ENCODE assay signal across 25 mouse cellular contexts in the genomic region with DNA sequence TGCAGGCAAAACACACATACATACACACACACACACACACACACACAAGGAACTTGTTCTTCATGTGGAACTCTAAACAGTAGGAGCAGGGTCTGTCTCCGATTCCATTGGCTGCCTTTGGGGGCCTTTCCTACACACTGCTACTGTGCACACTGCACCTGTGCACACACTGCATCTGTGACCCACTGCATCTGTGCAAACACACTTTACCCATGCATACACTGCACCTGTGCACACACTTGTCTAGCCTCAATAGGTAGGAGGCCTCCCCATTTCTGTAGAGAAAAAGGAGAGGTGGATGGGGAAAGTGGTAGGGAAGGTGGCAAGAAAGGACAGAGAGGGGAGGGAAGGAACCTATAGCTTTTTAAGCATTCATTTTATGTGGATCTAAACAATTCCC. TPM values are rescaled to one million over a fixed set of nuclear protein-coding genes. Genes with fewer than 3 reads are reported as not detected.
"Had no signal": no experiment of that assay in that cellular context is flagged by ENCODE, and none has a peak within 500 bp of the region (broad histone marks: within the 10 kb centered on the region; RNA-seq: fewer than 3 reads in every experiment).

No protein-coding gene starts in this region.

- H3K27ac ChIP-seq: gastrocnemius, adult 2 months; heart, embryonic 10.5 days; hindbrain, embryonic 10.5 days; hindbrain, embryonic 12.5 days; hindbrain, embryonic 14.5 days; intestine, embryonic 15.5 days; left cerebral cortex, adult 2 months; limb, embryonic 10.5 days; limb, embryonic 12.5 days had no signal

- H3K9ac ChIP-seq: heart, embryonic 12.5 days; hindbrain, embryonic 12.5 days; hindbrain, embryonic 14.5 days; intestine, embryonic 15.5 days; limb, embryonic 12.5 days had no signal

- H3K9me3 ChIP-seq: heart, embryonic 10.5 days; hindbrain, embryonic 10.5 days; hindbrain, embryonic 12.5 days; intestine, embryonic 15.5 days; limb, embryonic 10.5 days; limb, embryonic 12.5 days had no signal

- H3K36me3 ChIP-seq: heart, embryonic 10.5 days; heart, embryonic 12.5 days; hindbrain, embryonic 10.5 days; hindbrain, embryonic 12.5 days; intestine, embryonic 15.5 days; limb, embryonic 10.5 days; limb, embryonic 12.5 days had no signal

- H3K4me2 ChIP-seq: heart, embryonic 12.5 days; hindbrain, embryonic 12.5 days; hindbrain, embryonic 14.5 days; intestine, embryonic 15.5 days; limb, embryonic 12.5 days had no signal

- ATAC-seq: forebrain, embryonic 16.5 days; hindbrain, embryonic 16.5 days; inflammation-experienced regulatory T-cells, adult 6 months; intestine, embryonic 15.5 days; intestine, postnatal 0 days had no signal

- H3K27me3 ChIP-seq: heart, embryonic 12.5 days; hindbrain, embryonic 12.5 days; intestine, embryonic 15.5 days; limb, embryonic 12.5 days had no signal

- H3K4me3 ChIP-seq: gastrocnemius, adult 2 months; heart, embryonic 10.5 days; heart, embryonic 12.5 days; hindbrain, embryonic 10.5 days; hindbrain, embryonic 12.5 days; intestine, embryonic 15.5 days; left cerebral cortex, adult 2 months; limb, embryonic 10.5 days; limb, embryonic 12.5 days had no signal

- DNase-seq: gastrocnemius, adult 2 months; gastrocnemius, postnatal 10 days; gastrocnemius, postnatal 25 days; heart, adult 18-20 months; heart, postnatal 10 days; heart, postnatal 4 days; kidney, adult 18-20 months; kidney, adult 8-10 months; kidney, postnatal 10 days; kidney, postnatal 25 days; kidney, postnatal 4 days; layer of hippocampus, adult 9-11 months had no signal

- H3K4me1 ChIP-seq: hindbrain, embryonic 10.5 days; hindbrain, embryonic 12.5 days; intestine, embryonic 15.5 days; limb, embryonic 10.5 days; limb, embryonic 12.5 days had no signal

RNA-seq across cellular contexts. Expression of gene Prkd1, which starts 49.5 kb away (rescaled TPM):
- polyA plus RNA-seq: inflammation-experienced regulatory T-cells, adult 6 months had no signal
